Mouse (Mus musculus): ENCODE data around the gene Gimap5. TPM values are rescaled to one million over a fixed set of nuclear protein-coding genes. Genes with fewer than 3 reads are reported as not detected.

The Gimap5 gene
- total and polyA plus RNA-seq, 3 experiments: not detected

GRCm38 (mm10) chr6:48737053-48737452 is 8.9 kb upstream of the Gimap5 start:
- TF ChIP-seq ZNF384 (IDR thresholded peaks at IDR 0.05; ENCODE audit: low read depth, low read length) (no peak), RAD21 (IDR thresholded peaks at IDR 0.05; ENCODE audit: low read depth, low read length) (no peak), BHLHE40 (IDR thresholded peaks at IDR 0.05; ENCODE audit: borderline replicate concordance, low read depth, low read length) (no peak), MAX (IDR thresholded peaks at IDR 0.05; ENCODE audit: low read length) (no peak), MAFK (IDR thresholded peaks at IDR 0.05; ENCODE audit: borderline replicate concordance, low read depth, low read length) (no peak), TAL1 (IDR thresholded peaks at IDR 0.05; ENCODE audit: low read length) (no peak), JUND (IDR thresholded peaks at IDR 0.05; ENCODE audit: low read depth, low read length) (no peak), POLR2AphosphoS2 (IDR thresholded peaks at IDR 0.05; ENCODE audit: low read length) (no peak)
- H3K79me2 ChIP-seq (ENCODE audit: control insufficient read depth, insufficient read depth, low read length, poor library complexity): no peaks in the 10 kb centered on the region
- H3K27me3 ChIP-seq (ENCODE audit: control insufficient read depth in 1 of 2, insufficient read depth in 2 of 2, low read length in 2 of 2): no peaks in the 10 kb centered on the region
- no peak overlapping the region for H3K4me3 ChIP-seq (ENCODE audit: control insufficient read depth in 1 of 2, insufficient read depth in 1 of 2, low read depth in 2 of 2, low read length in 2 of 2)
- H3K9ac ChIP-seq (ENCODE audit: control insufficient read depth, low read depth, low read length, poor library complexity, severe bottlenecking): no peak overlapping the region
- H3K36me3 ChIP-seq (ENCODE audit: control insufficient read depth in 1 of 2, insufficient read depth in 2 of 2, low read length in 2 of 2): no peaks in the 10 kb centered on the region
- no peaks in the 10 kb centered on the region for H3K4me1 ChIP-seq (ENCODE audit: control insufficient read depth in 1 of 2, insufficient read depth in 2 of 2, low read length in 2 of 2)
- DNase-seq (ENCODE audit: low read depth, low spot score): no peak
- H3K27ac ChIP-seq (ENCODE audit: control insufficient read depth, low read depth, low read length): no peak overlapping the region
- H3K9me3 ChIP-seq (replicated peaks; ENCODE audit: insufficient read depth, low read length): no peaks in the 10 kb centered on the region

GRCm38 (mm10) chr6:48737688-48738087 is 8.3 kb upstream of the Gimap5 start:
- no peaks in the 10 kb centered on the region for H3K79me2 ChIP-seq (ENCODE audit: control insufficient read depth, insufficient read depth, low read length, poor library complexity)
- H3K4me3 ChIP-seq (ENCODE audit: control insufficient read depth in 1 of 2, insufficient read depth in 1 of 2, low read depth in 2 of 2, low read length in 2 of 2): no peak overlapping the region
- no peaks in the 10 kb centered on the region for H3K27me3 ChIP-seq (ENCODE audit: control insufficient read depth in 1 of 2, insufficient read depth in 2 of 2, low read length in 2 of 2)
- no peak for DNase-seq (ENCODE audit: low read depth, low spot score)
- no peaks in the 10 kb centered on the region for H3K4me1 ChIP-seq (ENCODE audit: control insufficient read depth in 1 of 2, insufficient read depth in 2 of 2, low read length in 2 of 2)
- no peak overlapping the region for H3K9ac ChIP-seq (ENCODE audit: control insufficient read depth, low read depth, low read length, poor library complexity, severe bottlenecking)
- no peak for TF ChIP-seq CTCF (IDR thresholded peaks at IDR 0.05 in 2 of 3, conservative IDR thresholded peaks at IDR 0.05 in 1 of 3; ENCODE audit: control insufficient read depth in 1 of 3, insufficient read depth in 1 of 3, low read depth in 2 of 3, low read length in 3 of 3, poor library complexity in 1 of 3, severe bottlenecking in 1 of 3)
- H3K36me3 ChIP-seq (ENCODE audit: control insufficient read depth in 1 of 2, insufficient read depth in 2 of 2, low read length in 2 of 2): no peaks in the 10 kb centered on the region
- H3K27ac ChIP-seq (ENCODE audit: control insufficient read depth, low read depth, low read length): no peak overlapping the region
- H3K9me3 ChIP-seq (replicated peaks; ENCODE audit: insufficient read depth, low read length): no peaks in the 10 kb centered on the region

- H3K36me3 ChIP-seq (ENCODE audit: control insufficient read depth in 1 of 2, insufficient read depth in 2 of 2, low read length in 2 of 2): no peaks in the 10 kb centered on the region
- TF ChIP-seq MXI1 (IDR thresholded peaks at IDR 0.05; ENCODE audit: low read depth, low read length) (no peak), NRF1 (IDR thresholded peaks at IDR 0.05; ENCODE audit: insufficient read depth, low read depth, low read length, poor library complexity, severe bottlenecking) (no peak), POLR2A (IDR thresholded peaks at IDR 0.05; ENCODE audit: control insufficient read depth in 1 of 2, insufficient read depth in 1 of 2, low read depth in 1 of 2, low read length in 2 of 2, poor library complexity in 1 of 2) (no peak), SMC3 (IDR thresholded peaks at IDR 0.05; ENCODE audit: low read depth, low read length) (no peak), ELF1 (IDR thresholded peaks at IDR 0.05; ENCODE audit: low read depth, low read length) (no peak), POLR2AphosphoS2 (IDR thresholded peaks at IDR 0.05; ENCODE audit: low read length) (no peak), RAD21 (IDR thresholded peaks at IDR 0.05; ENCODE audit: low read depth, low read length) (no peak), ETS1 (IDR thresholded peaks at IDR 0.05; ENCODE audit: low read depth, low read length) (no peak), E2F4 (IDR thresholded peaks at IDR 0.05; ENCODE audit: borderline replicate concordance, low read depth, low read length) (no peak)
- no peak for DNase-seq (ENCODE audit: low read depth, low spot score)
- no peak within 1 kb of the TSS for H3K4me3 ChIP-seq (ENCODE audit: control insufficient read depth in 1 of 2, insufficient read depth in 1 of 2, low read depth in 2 of 2, low read length in 2 of 2)
- no peak within 1 kb of the TSS for H3K27ac ChIP-seq (ENCODE audit: control insufficient read depth, low read depth, low read length)
- H3K4me1 ChIP-seq (ENCODE audit: control insufficient read depth in 1 of 2, insufficient read depth in 2 of 2, low read length in 2 of 2): no peaks in the 10 kb centered on the region
- no peaks in the 10 kb centered on the region for H3K9me3 ChIP-seq (replicated peaks; ENCODE audit: insufficient read depth, low read length)
- H3K9ac ChIP-seq (ENCODE audit: control insufficient read depth, low read depth, low read length, poor library complexity, severe bottlenecking): no peak within 1 kb of the TSS
- H3K27me3 ChIP-seq (ENCODE audit: control insufficient read depth in 1 of 2, insufficient read depth in 2 of 2, low read length in 2 of 2): no peaks in the 10 kb centered on the region
- no peaks in the 10 kb centered on the region for H3K79me2 ChIP-seq (ENCODE audit: control insufficient read depth, insufficient read depth, low read length, poor library complexity)
Measured at GRCm38 (mm10) chr6:48738961-48739779, 6.8 kb upstream of the Gimap5 start, which contains the start of gene Gimap1. Gene Gimap1 (plus strand): TSS chr6:48739054.

Measured in MEL (cell line).